Mouse (Mus musculus): ENCODE measurements at regions not wholly inside any gene's neighbourhood (a gene's known extent, or its start where the extent isn't known, plus 50 kb on each side); places are given as distances from the start of the nearest gene placed in this dataset.
A peak's percentile ranks its signal among the peaks of the same experiment; 100 is the strongest.

DNA sequence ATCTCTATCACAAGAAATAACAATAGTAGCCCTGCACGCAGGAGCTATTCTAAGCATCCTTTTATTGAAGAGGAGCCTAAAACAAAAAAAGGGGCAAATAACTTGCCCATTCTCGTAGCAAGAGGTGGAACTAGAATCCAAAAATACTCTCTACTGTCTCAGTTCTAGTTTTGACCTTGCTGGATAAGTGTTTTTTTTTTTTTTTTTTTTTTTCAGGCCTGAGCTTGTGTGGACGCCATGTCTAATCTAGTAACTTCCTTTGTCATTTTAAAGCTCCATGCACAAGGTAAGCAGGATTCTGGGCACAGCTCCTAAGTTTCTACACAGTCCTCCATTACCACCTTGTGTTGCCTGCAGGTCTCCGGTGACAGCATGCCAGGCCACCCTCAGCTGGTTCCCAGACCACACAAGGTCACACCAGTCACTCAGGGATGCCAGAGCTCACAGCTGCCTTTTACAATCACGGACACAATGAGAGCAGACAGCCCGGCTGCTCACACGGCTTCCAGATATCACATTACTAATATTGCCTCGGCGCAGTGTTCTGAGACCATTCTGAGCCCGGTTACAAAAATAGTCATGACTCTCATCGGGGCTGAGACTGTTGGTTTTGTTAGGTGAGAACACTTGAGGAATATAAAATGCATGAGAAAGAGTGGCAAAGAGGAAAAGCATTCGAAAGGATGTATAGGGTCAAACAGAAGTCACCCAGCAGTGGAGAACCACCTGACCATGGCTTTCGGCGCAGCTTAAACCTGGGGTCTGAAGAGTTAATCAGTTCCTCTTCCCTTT, 124.7 kb upstream of the Tank start:
- DNase-seq (ENCODE audit: low spot score): peak; percentile 3

DNA sequence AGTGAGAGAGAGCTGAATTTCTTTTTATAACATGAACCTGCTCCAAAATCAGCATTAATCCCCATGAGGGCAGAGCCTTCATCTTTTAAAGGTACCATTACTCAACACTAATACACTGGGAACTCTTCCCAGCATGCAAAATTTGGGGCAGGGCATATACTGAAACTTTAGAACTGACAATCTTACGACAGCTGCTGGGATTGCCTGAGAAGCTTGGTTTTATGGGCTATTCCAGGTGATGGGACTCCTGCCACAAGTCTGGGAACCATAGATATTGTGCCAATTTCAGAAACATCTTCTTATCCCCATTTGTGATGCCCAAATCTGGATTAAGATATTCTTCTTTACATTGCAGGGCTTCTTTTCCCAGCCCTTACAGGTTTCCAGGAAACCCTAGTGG, 125.8 kb upstream of the Tank start:
- no peak for DNase-seq (ENCODE audit: low spot score)

DNA sequence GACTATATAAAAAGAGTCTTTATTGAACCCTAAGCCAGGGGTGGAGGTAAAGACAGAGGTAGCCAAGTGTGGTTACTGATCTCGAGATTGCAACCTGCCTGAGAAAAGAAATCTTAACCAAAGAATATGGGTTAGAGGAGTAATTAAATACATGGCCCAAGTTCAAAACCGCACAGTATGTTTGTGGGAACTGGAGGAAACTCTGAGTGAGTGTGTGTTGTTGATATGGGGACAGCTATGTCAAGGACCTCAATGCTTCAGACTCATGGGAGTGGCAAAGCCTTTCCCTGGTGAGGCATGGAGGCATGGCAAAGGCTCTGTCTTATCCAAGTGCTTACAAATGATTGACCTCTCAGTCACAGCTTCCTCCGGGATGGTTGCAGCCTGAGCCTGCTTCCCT, 127.7 kb upstream of the Tank start:
- DNase-seq (ENCODE audit: low spot score): no peak

DNA sequence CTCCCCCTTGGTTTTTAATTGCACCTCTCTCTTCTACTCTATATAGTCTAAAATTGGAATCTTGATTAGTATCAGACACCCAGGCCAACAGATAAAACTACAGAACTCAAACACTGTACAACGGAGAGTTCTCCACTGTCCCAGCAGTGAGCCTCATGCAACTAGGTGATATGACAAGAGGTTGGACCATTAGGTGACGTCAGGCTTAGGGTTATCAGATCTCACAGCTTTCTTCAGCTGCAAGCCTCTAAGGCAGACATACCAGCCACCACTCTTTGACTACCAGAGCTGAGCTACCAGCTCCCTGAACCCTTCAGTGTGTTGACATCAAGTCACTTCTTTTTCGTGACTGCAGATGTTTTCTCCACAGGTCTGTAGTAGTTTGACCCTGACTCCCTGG, 141.8 kb upstream of the Tank start:
- DNase-seq (ENCODE audit: low spot score): no peak

DNA sequence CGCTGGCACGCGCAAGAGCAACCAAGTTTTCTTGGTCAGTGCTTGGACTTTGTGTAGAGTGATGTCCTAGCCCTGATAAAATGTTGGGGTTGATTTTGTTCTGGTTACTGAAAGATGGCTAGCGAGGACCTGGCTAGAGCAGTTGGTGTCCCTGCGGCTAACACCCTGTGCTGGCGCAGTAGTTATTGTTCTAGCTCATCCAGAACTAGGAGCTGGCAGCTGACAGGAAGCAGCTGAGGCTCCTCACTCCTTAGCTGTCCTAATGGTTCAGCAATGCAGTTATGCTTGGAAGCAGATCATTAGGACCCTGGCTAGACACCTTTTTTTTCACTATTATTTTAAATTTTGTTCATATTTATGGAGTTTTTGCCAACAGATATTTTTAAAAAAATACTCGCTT, 170.5 kb upstream of the Tank start:
- no peak for DNase-seq (ENCODE audit: low spot score)

DNA sequence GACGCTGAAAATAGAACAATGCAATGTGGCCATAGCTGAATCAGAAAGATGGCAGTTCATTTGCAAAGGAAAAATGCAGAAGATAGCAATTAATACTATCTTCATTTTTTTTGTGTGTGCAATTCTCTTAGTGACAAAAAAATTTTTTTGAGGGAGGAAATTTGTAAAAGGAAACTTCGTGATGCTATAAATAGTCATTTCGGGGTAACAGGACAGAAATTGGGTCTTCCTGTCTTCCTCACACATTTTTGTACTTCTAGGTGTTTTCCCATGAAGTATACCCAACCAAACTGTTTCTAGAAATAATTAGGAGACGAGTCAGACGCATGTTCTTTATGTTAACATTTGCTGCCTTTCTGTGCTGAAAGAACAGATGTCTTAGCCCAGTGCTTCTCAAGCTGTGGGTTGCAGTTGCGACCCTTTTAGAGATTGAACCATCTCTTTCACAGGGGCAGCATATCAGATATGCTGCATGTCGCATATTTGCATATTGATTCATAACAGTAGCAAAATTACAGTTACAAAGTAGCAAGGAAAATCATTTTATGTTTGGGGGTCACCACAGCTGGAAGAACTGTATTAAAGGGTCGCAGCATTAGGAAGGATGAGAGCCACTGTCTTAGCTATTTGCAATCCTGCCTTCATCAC, 172.2 kb upstream of the Tank start:
- no peak for DNase-seq (ENCODE audit: low spot score)

DNA sequence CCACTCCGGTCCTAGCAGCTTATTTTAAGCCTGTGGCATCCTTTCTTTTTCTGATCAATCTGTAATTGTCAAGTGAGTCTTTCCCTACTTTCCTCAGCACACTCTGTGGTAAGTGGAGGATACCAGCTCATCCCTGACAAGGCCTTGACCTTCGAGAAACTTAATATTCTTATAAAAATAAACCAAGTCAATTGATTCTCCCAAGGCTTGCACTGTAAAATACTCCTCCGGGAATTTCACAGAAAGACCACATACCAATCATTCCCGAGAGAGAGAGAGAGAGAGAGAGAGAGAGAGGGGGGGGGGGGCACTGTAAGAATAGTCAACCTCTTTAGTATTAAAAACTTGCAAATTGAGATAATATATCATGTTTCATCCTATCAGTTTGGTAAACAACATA, 173.1 kb upstream of the Tank start:
- DNase-seq (ENCODE audit: low spot score): no peak

DNA sequence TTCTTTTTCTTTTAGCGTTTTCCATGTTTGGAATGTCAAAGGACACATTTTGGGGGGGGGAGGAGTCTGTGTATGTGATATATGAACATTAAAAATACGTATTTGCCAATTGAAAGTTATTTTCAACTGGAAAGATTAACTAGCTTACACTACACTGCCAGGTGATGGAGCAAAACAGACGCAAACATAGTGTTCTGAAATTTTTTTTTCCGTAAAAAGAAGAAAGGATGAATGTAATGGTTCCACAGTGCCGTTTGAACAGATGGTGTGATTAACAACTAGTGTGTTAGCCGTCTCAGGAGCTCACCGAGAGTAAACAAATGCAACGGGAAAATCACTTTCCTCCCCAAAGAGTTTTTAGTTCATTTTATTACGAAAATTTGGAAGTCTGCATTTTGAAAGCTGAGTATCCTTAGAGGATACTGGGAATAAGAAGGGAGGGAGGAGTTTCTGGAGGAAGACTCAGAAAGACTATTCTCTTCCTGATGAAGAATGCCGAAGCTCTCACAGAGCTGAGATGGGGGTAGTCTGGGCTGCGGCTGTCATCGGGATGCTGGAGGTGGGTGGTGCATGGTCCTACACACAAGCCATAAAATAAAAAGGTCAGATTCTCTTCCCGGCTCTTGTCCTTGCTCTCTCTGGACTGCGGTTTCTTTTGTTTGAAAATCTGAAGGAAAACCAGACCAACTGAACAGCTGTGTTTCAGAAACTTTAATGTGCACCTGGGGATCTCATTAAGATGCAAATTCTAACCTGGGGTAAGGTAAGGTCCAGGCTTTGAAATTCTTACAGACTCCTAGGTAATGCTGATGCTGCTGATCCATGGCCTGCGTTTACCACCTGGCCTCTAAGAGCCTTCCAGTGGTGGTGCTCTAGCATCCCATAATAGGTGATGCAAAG, 175.5 kb upstream of the Tank start:
- DNase-seq (ENCODE audit: low spot score): no peak

DNA sequence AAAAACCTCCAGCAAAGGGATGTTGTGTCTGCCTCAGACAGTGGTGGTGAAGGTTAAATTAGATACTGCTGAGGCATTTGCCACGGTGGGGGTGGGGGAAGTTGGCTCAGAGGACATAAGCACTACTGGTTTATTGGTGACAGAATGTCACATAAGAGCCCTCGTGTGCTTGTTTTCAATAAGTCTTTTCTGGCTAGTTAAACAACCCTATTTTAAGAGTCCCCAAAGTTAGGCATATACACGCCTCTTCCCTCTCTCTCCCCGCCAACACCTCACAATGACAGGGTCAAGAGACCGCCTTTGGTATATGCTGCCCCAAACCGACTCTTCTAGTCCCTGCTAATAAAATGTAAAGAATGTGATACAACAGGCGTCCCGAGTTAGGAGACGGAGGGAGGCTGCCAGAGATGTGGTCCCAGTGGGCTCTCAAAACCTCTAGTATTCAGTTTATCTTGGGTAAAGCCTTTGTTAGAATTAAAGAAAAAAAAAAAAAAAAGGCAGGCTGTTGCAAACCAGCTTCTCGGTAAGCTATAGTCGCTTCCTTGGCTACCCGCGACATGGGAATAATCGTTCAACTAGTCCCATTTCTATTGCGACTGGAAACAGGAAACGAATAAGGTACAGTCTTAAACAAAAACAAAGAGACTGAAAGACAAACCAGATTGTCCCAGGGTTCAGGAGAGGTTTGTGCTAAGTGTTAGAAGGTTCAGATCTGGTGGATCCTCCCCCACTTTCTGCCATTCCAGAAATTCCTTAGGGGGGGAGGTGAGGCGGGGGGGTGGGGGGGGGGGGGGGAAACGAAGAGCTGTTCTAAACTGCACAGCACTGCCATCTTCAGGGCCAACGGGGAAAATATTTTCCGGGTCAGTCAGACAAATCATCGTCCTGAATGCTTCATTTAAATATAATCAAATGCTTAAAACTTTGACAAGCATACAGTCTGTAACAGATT, 176.5 kb upstream of the Tank start:
- peak; percentile 57 for DNase-seq (ENCODE audit: low spot score)

DNA sequence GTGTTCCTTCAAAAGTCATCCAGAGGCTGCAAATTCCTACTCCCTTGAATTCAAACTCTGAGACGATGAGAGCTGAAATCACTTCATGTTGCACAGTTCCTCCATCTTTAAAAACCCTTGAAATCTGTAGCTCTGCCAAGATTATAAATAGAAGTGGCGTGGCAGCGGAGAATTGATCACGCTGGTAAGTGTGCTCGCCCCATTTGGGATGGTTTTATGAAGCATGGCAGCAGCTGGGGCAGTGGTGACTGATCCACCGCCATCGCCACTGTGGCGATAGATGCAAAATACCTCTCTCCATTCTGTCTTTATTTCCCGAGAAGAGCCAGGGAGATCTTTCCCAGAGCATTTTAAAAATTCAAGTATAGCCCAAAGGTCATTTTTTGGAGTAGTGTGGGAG, 179.8 kb upstream of the Tank start:
- DNase-seq (ENCODE audit: low spot score): no peak

DNA sequence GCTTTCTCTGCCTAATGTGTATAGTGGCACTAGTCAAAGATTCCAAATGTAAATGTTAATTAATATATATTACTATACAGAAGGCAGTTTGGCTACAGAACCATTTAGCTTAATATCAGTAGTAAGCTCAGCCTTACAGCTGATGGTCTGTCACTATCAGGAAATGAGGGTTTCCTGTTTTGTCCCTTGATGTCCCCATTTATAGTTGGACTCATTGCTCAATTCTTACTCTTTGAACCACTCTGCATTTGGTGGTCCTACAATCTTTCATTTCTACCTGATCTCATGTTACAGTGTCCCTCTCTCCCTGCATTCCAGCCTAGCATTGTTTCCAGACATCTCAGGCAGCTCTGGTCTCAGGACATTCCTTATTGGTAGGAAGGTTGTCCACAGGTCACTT, 188.8 kb upstream of the Tank start:
- DNase-seq (ENCODE audit: low spot score): no peak

DNA sequence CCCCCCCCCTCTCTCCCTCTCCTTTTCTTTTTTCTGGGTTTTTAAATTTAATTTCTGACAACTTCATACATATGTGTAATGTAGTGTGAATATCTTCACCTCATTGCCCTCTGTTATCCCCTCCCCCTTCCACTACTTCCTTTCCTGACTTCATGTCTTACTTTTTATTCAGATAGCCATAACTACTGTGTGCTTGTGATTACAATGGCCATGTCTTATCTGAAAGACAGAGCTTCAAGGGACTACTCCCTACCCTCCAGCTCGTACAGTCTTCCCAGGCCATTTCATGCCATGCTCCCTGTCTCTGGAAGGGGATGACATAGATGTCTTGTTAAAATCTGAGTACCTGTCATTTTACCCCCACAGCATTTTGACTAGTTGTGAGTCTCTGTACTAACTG, 189.2 kb upstream of the Tank start:
- DNase-seq (ENCODE audit: low spot score): no peak

DNA sequence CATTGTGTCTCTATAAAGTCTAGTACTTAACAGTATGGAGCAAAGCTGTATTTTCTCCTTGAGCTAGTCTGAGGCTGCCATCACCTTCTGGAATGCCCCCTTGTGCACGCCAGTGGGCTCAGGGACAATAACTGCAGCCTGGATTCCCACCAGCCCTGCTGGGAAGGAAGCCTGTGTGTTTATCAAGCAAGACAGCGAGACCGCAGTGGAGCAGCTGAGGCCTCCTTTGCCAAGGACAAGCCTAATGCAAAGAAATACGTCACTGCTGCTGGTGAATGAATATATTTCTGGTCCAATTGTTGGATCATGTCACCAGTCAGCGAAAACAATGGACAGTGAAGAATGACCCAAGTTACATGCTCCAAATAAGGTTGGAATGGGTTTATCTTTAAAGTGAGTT, 190.8 kb upstream of the Tank start:
- no peak for DNase-seq (ENCODE audit: low spot score)

DNA sequence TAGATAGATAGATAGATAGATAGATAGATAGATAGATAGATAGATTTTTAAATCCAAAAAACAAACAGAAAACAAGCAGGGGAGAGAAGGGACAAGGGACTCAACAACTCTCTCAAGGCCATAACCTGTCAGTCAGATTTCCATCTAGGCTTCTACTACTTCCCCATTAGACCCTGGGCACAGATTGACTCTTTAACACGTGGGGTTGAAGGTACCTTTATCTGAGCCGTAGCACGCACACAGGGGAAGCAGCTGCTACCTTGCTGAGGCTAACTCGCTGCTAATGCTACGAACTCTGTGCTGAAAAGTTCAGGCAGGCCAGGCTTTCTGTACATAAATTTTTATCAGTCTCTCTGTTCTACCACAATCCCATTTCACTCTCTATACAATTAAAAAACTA, 191.4 kb upstream of the Tank start:
- DNase-seq (ENCODE audit: low spot score): no peak

DNA sequence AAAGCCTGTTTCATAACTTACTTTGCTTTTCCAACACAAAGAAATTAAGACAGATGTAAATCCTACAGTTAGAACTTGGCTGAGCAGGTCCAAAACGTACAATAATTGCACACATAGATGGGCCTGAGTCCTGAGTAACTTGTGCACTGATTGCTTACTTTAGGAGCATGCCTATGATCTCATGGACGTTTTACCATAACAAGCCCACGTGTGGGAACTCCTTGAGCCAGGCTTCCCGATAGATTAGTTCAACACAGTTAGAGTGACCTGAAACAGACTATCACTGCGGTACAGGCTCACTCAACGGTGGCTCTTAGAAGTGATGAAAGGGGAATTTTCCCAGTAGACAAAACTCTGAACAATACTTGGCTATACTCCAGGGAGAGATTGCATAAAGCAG, 193.9 kb upstream of the Tank start:
- no peak for DNase-seq (ENCODE audit: low spot score)

DNA sequence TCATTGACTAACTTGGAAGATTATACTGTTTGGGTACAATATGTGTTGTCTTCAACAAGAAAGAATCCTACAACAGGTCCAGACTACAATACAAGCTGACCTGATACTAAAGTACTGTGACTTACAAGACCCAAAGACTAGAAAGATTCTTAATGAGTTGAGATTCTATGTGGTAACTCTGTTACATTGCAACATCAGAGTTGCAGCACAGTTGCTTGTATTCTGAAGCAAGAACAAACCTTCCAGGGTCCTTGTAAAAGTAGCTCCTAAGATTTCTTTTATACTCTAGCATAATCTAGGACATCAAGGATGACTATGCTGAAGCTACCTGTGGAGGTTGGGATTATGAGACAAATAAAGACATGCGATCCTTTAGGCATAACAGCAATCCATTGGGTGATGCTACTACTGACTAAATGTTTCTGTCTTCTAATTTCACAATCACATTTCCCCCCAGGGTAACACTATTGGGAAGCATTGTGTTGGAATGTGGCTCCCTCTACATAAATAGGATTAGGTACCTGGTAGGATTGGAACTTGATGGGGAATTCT, 194.6 kb upstream of the Tank start:
- no peak for DNase-seq (ENCODE audit: low spot score)

DNA sequence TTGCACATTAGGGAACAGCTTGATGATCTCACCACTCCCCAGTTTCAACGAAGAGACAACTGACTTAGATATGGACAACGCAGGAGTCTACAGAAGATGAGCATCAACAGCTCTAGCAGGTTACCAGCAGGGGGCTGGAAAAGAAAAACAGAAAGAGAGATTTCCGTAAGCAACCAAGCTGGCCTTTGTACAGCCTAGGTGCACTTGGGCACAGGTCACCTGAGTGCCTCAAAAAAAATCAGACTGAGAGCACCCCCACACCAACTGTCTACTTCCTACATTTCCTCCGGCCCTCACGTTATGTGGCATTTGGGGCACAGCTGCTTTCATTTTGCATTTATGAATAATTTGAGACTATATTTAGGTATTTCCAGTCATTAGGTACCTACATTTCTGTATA, 199.3 kb upstream of the Tank start:
- DNase-seq (ENCODE audit: low spot score): no peak

DNA sequence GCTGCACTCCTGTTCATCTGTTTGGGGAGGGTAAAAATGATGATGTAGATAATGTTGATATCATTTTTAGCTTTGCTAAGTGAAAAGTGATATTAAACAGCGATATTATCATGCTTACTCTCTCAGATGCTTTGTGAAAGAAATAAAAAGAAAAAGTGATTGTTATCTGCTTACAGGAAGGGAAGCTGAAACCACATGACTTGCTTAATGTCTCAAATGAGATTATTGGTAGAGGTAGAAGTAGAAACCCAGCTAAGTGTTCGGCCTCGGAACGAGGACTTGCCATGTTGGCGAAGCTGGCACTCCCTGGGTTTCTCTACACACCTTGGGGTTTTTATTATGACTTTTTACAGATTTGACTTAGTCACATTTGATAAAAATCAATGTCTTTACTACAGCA, 200.1 kb upstream of the Tank start:
- DNase-seq (ENCODE audit: low spot score): no peak

DNA sequence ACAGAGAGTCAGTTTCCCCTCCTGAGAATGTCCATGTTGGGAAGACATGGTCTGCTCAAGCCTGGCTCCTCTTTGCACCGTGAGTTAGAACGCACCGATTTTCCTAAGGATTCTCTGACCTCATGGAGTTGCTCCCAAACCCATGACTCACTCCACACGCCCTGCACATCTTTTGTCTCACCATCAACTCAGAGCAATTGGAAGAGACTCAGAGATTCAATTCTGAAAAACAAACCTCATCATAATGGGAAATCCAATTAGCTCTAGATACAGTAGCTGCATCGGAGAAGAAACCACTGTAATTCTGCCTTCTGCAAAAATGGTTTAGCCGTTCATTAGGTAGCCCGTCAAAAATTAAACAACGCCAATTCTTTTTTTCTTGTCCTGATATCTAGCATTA, 200.6 kb upstream of the Tank start:
- DNase-seq (ENCODE audit: low spot score): no peak

DNA sequence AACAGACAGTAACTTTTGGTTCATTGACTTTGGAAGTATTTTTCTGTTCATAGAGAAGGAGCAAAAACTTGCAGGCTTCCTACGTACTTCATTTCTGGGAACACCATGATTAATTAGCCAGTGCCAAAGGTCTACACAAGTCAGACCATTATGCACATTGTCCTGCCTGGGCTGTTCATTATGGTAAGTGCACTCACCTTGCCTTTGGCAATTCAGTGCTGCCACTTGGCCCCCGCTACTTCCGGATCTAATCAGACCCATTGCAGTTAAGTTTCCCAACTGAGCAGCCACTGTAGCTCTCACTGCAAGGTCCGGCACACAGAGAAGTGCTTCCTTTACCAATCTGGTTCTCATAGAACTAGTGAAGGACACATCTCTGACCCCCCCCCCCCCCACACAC, 215.8 kb upstream of the Tank start:
- DNase-seq (ENCODE audit: low spot score): no peak

DNA sequence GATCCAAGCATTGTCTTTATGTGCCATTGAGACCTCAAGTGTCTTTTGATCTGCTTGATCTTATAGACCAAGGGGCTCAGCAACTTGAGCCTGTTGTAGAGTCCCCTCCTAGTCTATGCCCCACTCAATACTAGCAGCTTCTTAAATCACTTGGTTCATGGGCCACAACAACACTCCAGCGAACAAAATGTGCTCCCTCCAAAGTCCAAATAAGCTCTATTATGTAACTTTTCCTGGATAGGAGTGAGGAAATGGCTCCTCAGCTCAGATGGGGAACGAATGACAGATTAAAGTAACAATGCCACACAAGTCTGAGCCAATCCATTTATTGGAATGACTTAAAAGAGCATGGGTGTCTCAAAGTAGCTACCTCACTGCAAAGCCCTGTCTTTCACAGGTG, 217.0 kb upstream of the Tank start:
- DNase-seq (ENCODE audit: low spot score): no peak

DNA sequence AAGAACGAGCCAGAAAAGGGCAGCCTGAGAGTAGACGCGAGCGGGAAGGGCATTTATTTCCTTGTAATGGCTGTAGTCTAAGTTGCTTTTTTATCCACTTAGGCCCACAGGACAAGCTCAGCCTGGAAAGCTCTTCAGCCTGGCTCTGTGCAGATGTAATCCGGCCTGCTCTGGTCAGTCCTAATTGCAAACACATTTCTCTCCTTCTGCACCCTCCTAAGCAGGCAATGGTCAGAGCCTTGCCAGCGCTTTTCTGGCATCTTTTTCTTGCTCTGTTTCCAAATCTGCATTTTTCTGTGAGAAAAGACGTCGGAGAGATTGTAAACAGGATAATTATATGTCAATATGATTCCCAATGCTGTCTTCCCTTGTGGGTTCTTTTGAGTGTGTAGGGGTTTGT, 224.3 kb upstream of the Tank start:
- DNase-seq (ENCODE audit: low spot score): peak; percentile 31

Data from ovary, postnatal 14 days (tissue).